Mouse (Mus musculus) hematopoietic stem cell, adult 5-6 weeks (primary cell): ENCODE data around the gene Adk. TPM values are rescaled to one million over a fixed set of nuclear protein-coding genes. Genes with fewer than 3 reads are reported as not detected.
A peak's percentile ranks its signal among the peaks of the same experiment; 100 is the strongest.

Experiments used
- ATAC-seq, 2 experiments: fragments of 125-278 bp in 1 of 2; replicated peaks in 1 of 2; 2 replicates each; pipeline ENCODE4 v1.8.0; 2016 to 2017; ENCODE audit warnings: inconsistent platforms in 2 of 2, mild to moderate bottlenecking in 2 of 2, moderate number of reproducible peaks in 2 of 2, low read depth in 1 of 2, moderate TSS enrichment in 1 of 2; ENCODE audit not compliant: low FRiP score in 2 of 2, poor library complexity in 2 of 2, severe bottlenecking in 2 of 2, insufficient read depth in 1 of 2, low TSS enrichment in 1 of 2
- total RNA-seq: library from RNA; stranded (forward); fragments of 172-1452, 232-1000 nt; gene quantifications from 2 replicates; pipeline ENCODE4 v1.2.3, GENCODE M21; 2017

Gene Adk
- total RNA-seq, 1 experiment from 2014 or later, result 55.9 TPM

- no peak for ATAC-seq
Measured at GRCm38 (mm10) chr14:21402621-21403405, 350.4 kb downstream of the Adk start.

- ATAC-seq, result no peak
Measured at GRCm38 (mm10) chr14:21406946-21407345, 354.6 kb downstream of the Adk start.

- ATAC-seq, result no peak
Measured at GRCm38 (mm10) chr14:21408846-21409245, 356.5 kb downstream of the Adk start.

GRCm38 (mm10) chr14:21410769-21411477 is 358.5 kb downstream of the Adk start:
- ATAC-seq, result no peak

GRCm38 (mm10) chr14:21411524-21411923 is 359.1 kb downstream of the Adk start:
- no peak for ATAC-seq

GRCm38 (mm10) chr14:21418332-21418731 is 366.0 kb downstream of the Adk start:
- ATAC-seq, result no peak

GRCm38 (mm10) chr14:21427369-21427768 is 375.0 kb downstream of the Adk start:
- ATAC-seq, result no peak

GRCm38 (mm10) chr14:21433415-21433814 is 381.0 kb downstream of the Adk start:
- peak in 1 of 2 experiments; percentile 64; a peak in 1 of 4 replicates for ATAC-seq

GRCm38 (mm10) chr14:21433995-21434394 is 381.6 kb downstream of the Adk start:
- ATAC-seq, result peak in 1 of 2 experiments; percentile 48; a peak in 1 of 4 replicates

- ATAC-seq, result no peak
Measured at GRCm38 (mm10) chr14:21434686-21435085, 382.3 kb downstream of the Adk start.

- ATAC-seq, result peak in 1 of 2 experiments; percentile 62; a peak in 2 of 4 replicates
Measured at GRCm38 (mm10) chr14:21439785-21440184, 387.4 kb downstream of the Adk start.

- no peak for ATAC-seq
Measured at GRCm38 (mm10) chr14:21440526-21440925, 388.2 kb downstream of the Adk start.

GRCm38 (mm10) chr14:21441772-21442533 is 389.6 kb downstream of the Adk start:
- no peak for ATAC-seq

GRCm38 (mm10) chr14:21452581-21452980 is 400.2 kb downstream of the Adk start:
- no peak for ATAC-seq

GRCm38 (mm10) chr14:21453896-21454295 is 401.5 kb downstream of the Adk start:
- no peak for ATAC-seq

- no peak for ATAC-seq
Measured at GRCm38 (mm10) chr14:21455654-21456350, 403.4 kb downstream of the Adk start.

GRCm38 (mm10) chr14:21456526-21456925 is 404.2 kb downstream of the Adk start:
- no peak for ATAC-seq
